Mouse (Mus musculus) hindbrain, embryonic 16.5 days (tissue): ENCODE data around the gene Acat1. TPM values are rescaled to one million over a fixed set of nuclear protein-coding genes. Genes with fewer than 3 reads are reported as not detected.

Experiments
- ATAC-seq: fragments of 200-750 bp; cut with Nextera tagmentation; 2 replicates; pipeline ENCODE4 v1.8.0; 2017; ENCODE audit warnings: moderate TSS enrichment, moderate library complexity
- H3K27ac ChIP-seq: fragments of 300-500 bp; sonication (generic); 2 replicates; pipeline ENCODE4 v1.5.1; 2014; ENCODE audit warnings: low read depth, mild to moderate bottlenecking, control low read depth, low read length, moderate library complexity
- H3K27me3 ChIP-seq: fragments of 300-500 bp; sonication (generic); replicated peaks from 2 replicates; pipeline ENCODE4 v1.6.1; 2014; ENCODE audit warnings: low read length; ENCODE audit not compliant: control insufficient read depth, insufficient read depth
- H3K36me3 ChIP-seq: fragments of 300-500 bp; sonication (generic); 2 replicates; pipeline ENCODE4 v1.6.1; 2014; ENCODE audit warnings: mild to moderate bottlenecking, low read length, moderate library complexity, mixed read lengths; ENCODE audit not compliant: control insufficient read depth, insufficient read depth
- H3K4me1 ChIP-seq: fragments of 300-500 bp; sonication (generic); 2 replicates; pipeline ENCODE4 v1.6.1; 2014; ENCODE audit warnings: low read depth, low read length; ENCODE audit not compliant: control insufficient read depth, insufficient read depth
- H3K4me2 ChIP-seq: fragments of 300-500 bp; sonication (generic); 2 replicates; pipeline ENCODE4 v1.6.1; 2014; ENCODE audit warnings: mild to moderate bottlenecking, low read length, control low read depth, moderate library complexity
- H3K4me3 ChIP-seq: fragments of 300-500 bp; sonication (generic); 2 replicates; pipeline ENCODE4 v1.5.1; 2014; ENCODE audit warnings: mild to moderate bottlenecking, low read length, control low read depth, moderate library complexity
- H3K9ac ChIP-seq: fragments of 300-500 bp; sonication (generic); 2 replicates; pipeline ENCODE4 v1.6.1; 2014; ENCODE audit warnings: low read depth, mild to moderate bottlenecking, control low read depth, low read length, moderate library complexity
- H3K9me3 ChIP-seq: fragments of 300-500 bp; sonication (generic); 2 replicates; pipeline ENCODE4 v1.6.1; 2014; ENCODE audit warnings: mild to moderate bottlenecking, low read length, moderate library complexity; ENCODE audit not compliant: control insufficient read depth
- WGBS: fragments of 180-500 bp; shearing (Covaris S2); extraction: QIAGEN DNeasy Blood & Tissue Kit; methylation state at CpG from one replicate; pipeline ENCODE4 v1.1.7; 2014; 5-methylcytosine and 5-hydroxymethylcytosine counted together
- polyA plus RNA-seq: library from polyadenylated mRNA; unstranded; fragments of >200 nt; fragmentation: Nextera tagmentation; extraction: Ambion mirVana; gene quantifications from 2 replicates; pipeline ENCODE4 v1.2.1, GENCODE M21; 2015

Gene Acat1
- polyA plus RNA-seq, result 179 and 204 TPM in 2 replicates

GRCm38 (mm10) chr9:53609968-53610781 lies at the start of gene Acat1:
TSS of gene Acat1 (minus strand) at chr9:53610382.
- Histone ChIP-seq H3K4me2 (peak within 1 kb of the TSS; percentile 73), H3K9me3 (no peaks in the 10 kb centered on the region), H3K4me1 (peaks cover 10% of the 10 kb centered on the region), H3K4me3 (peak within 1 kb of the TSS; percentile 90), H3K36me3 (no peaks in the 10 kb centered on the region), H3K9ac (peak within 1 kb of the TSS; percentile 98), H3K27me3 (no peaks in the 10 kb centered on the region), H3K27ac (peak within 1 kb of the TSS; percentile 84)
- ATAC-seq, result peak; percentile 99
- 4% methylated on average over 48 of the region's 52 CpGs for WGBS

GRCm38 (mm10) chr9:53634796-53635195 lies 24.6 kb upstream of the Acat1 start:
- no peak overlapping the region for H3K4me3 ChIP-seq
- peaks cover 30% of the 10 kb centered on the region for H3K36me3 ChIP-seq
- no peaks in the 10 kb centered on the region for H3K27me3 ChIP-seq
- ATAC-seq, result no peak
- no peaks in the 10 kb centered on the region for H3K4me1 ChIP-seq
- H3K4me2 ChIP-seq, result no peak overlapping the region
- no peak overlapping the region for H3K9ac ChIP-seq
- H3K9me3 ChIP-seq, result no peaks in the 10 kb centered on the region
- WGBS, result 97% methylated on average over 6 of the region's 6 CpGs
- no peak overlapping the region for H3K27ac ChIP-seq

- H3K4me1 ChIP-seq, result no peaks in the 10 kb centered on the region
- no peaks in the 10 kb centered on the region for H3K27me3 ChIP-seq
- no peak overlapping the region for H3K4me3 ChIP-seq
- no peak overlapping the region for H3K27ac ChIP-seq
- no peaks in the 10 kb centered on the region for H3K9me3 ChIP-seq
- WGBS, result 84% methylated on average over 8 of the region's 8 CpGs
- no peak for ATAC-seq
- H3K9ac ChIP-seq, result no peak overlapping the region
- H3K36me3 ChIP-seq, result peaks cover 12% of the 10 kb centered on the region
- no peak overlapping the region for H3K4me2 ChIP-seq
Measured at GRCm38 (mm10) chr9:53615246-53615645, 5.1 kb upstream of the Acat1 start.

GRCm38 (mm10) chr9:53614286-53614685 lies 4.1 kb upstream of the Acat1 start:
- peaks cover 1% of the 10 kb centered on the region; the same call in 1 of the 2 replicates for H3K4me1 ChIP-seq
- H3K27me3 ChIP-seq, result no peaks in the 10 kb centered on the region
- H3K9ac ChIP-seq, result no peak overlapping the region
- ATAC-seq, result no peak
- H3K27ac ChIP-seq, result no peak overlapping the region
- H3K9me3 ChIP-seq, result no peaks in the 10 kb centered on the region
- H3K4me2 ChIP-seq, result no peak overlapping the region
- H3K36me3 ChIP-seq, result peaks cover 8% of the 10 kb centered on the region
- 88% methylated on average over 4 of the region's 4 CpGs for WGBS
- H3K4me3 ChIP-seq, result no peak overlapping the region

GRCm38 (mm10) chr9:53609306-53609967 lies 745 bp downstream of the Acat1 start:
- no peak for ATAC-seq
- no peaks in the 10 kb centered on the region for H3K36me3 ChIP-seq

GRCm38 (mm10) chr9:53607816-53608215 lies 2.4 kb downstream of the Acat1 start:
- Histone ChIP-seq H3K27me3 (no peaks in the 10 kb centered on the region), H3K9me3 (no peaks in the 10 kb centered on the region), H3K4me2 (no peak overlapping the region), H3K4me3 (no peak overlapping the region), H3K36me3 (no peaks in the 10 kb centered on the region), H3K9ac (no peak overlapping the region), H3K27ac (no peak overlapping the region), H3K4me1 (peaks cover 10% of the 10 kb centered on the region)
- ATAC-seq, result no peak
- whole genome bisulfite sequencing, result 92% methylated on average over 4 of the region's 4 CpGs

More at GRCm38 (mm10) chr9:53609306-53609967, 745 bp downstream of the Acat1 start:
- Histone ChIP-seq H3K27ac (peak overlapping the region; percentile 84), H3K9ac (peak overlapping the region; percentile 98), H3K4me2 (peak overlapping the region; percentile 73), H3K27me3 (no peaks in the 10 kb centered on the region), H3K4me1 (peaks cover 10% of the 10 kb centered on the region), H3K4me3 (peak overlapping the region; percentile 90), H3K9me3 (no peaks in the 10 kb centered on the region)
- WGBS, result 67% methylated on average over 12 of the region's 12 CpGs

GRCm38 (mm10) chr9:53607192-53607591 lies 3.0 kb downstream of the Acat1 start:
- no peak for ATAC-seq
- Histone ChIP-seq H3K27me3 (no peaks in the 10 kb centered on the region), H3K4me1 (peaks cover 10% of the 10 kb centered on the region), H3K36me3 (peaks cover 2% of the 10 kb centered on the region), H3K9ac (no peak overlapping the region), H3K4me3 (no peak overlapping the region), H3K27ac (no peak overlapping the region), H3K4me2 (no peak overlapping the region), H3K9me3 (no peaks in the 10 kb centered on the region)
- 98% methylated on average over 3 of the region's 3 CpGs for WGBS

GRCm38 (mm10) chr9:53604954-53605353 lies 5.2 kb downstream of the Acat1 start:
- whole genome bisulfite sequencing, result 87% methylated on average over 5 of the region's 5 CpGs
- Histone ChIP-seq H3K9me3 (no peaks in the 10 kb centered on the region), H3K27ac (no peak overlapping the region), H3K36me3 (peaks cover 6% of the 10 kb centered on the region), H3K9ac (no peak overlapping the region), H3K27me3 (no peaks in the 10 kb centered on the region), H3K4me2 (no peak overlapping the region), H3K4me1 (peaks cover 10% of the 10 kb centered on the region), H3K4me3 (no peak overlapping the region)
- ATAC-seq, result no peak

- Histone ChIP-seq H3K36me3 (peaks cover 6% of the 10 kb centered on the region), H3K27me3 (no peaks in the 10 kb centered on the region), H3K4me1 (peaks cover 5% of the 10 kb centered on the region), H3K4me2 (no peak overlapping the region), H3K9ac (no peak overlapping the region), H3K27ac (no peak overlapping the region), H3K4me3 (no peak overlapping the region), H3K9me3 (no peaks in the 10 kb centered on the region)
- no peak for ATAC-seq
- 86% methylated on average over 3 of the region's 3 CpGs for whole genome bisulfite sequencing
Measured at GRCm38 (mm10) chr9:53603849-53604248, 6.3 kb downstream of the Acat1 start.
